Mouse (Mus musculus): ENCODE results near the gene Hspa8.
"Not testable (repeated sequence)": the region's sequence is repeated elsewhere in the genome, so short reads cannot be mapped to it uniquely, and the experiment has no call there.

The Hspa8 gene

DNA sequence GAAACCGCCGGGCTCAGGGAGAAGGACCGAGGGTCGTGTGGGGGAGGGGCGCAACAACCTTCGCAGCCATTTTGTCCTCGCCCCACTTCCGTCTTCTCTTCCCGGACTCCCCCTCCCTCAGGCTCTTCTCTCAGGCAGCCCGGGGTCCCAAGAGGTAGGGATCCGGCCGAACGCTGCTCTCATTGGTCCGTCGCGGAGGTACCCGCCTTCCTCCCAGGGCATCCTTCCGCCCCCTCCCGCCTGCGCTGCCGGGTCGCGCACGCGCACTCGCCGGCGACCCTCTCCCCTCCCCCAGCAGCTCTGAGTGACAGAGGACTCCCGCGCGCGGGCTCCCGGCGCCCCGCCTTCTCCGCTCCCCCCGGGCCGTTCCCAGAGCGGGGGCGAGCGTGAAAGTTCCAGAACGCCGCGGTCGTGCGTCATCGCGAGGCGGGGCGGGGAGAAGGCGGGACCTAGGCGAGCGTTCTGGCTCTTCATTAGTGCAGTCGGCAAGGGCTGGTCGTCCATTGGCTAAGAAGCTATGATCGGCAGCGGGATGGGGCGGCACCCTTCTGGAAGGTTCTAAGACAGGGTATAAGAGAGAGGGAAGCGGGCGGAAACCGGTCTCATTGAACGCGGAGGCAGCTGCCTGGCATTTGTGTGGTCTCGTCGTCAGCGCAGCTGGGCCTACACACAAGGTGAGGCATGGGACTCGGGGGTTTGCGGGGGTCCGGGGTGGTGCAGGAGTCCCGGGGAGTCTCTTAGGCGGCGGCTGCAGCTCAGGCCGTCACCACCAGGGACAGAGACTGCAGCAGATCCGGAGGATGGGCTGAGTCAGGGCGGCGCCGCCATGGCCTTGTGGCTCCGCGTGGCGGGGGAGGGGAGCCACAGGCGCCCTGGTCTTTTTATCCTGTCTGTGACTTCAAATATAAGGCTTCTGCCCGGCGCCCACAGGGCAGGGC, at the start of gene Hspa8:
Hspa8 (plus strand) TSS at position 310 of the 938 bp plus-strand sequence.
- DNase-seq = peak; percentile 100

DNA sequence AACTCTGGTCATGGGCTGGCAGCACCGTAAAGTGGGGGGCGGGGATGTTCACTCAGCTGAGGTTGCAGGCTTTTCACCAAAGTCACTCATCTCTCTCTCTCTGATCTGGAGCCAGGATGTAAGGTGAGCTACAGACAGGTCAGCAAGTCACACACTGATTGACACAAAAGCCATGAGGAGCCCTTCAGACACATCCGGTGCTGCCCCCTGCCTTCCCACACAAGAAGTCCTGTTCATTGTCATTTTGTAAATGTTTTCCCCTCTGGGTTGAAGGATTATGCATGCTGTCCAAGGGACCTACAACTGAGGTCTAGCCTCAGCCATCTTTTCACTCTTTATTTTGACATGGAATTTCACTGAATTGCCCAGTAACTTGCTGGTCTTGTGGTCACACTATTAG, 49.0 kb upstream of the Hspa8 start:
- DNase-seq = no peak

DNA sequence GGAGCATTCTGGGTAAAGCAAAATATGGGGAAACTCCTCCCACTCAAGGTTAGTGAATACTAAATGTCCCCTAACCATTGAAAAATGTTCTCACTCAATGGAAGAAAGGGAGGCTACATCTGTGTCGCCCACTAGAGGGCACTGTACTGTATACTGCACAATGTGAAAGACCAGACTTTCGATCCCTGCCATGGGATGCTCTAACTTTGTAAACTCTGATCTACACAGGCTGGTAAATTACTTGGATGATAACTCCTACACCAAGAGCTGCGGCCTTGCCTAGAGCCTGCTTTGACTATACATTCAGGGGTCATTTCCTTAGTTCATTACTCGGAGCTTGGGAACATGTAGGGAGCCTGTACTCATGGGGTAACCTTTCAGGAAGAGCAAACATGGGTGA, 44.4 kb upstream of the Hspa8 start:
- DNase-seq = peak; percentile 53 to 67

DNA sequence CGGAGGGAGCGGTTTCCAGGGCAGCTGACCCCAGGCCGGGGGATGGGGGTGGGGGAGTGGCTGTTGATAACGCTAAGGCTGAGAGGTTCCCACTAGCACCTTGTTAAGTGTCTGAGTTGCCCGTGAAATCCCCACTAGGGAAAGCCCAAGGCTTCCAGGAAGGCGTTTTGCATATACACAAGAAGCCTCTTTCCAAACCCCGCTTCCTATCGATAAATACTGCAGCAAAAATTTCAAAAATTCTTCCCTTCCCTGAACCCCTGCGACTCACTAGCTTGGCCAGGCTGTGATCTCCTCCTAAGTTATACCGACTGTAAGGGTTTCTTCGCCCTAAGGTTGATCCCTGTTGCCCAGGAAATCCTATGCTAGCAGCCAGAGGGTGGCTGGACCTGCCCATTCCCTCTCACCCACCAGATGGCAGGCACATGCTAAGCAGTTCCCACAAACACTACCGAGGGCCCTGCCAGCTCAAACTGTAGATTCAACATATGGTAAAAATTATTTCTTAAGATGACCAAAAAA, 43.6 kb upstream of the Hspa8 start:
- DNase-seq = peak; percentile 68 to 69

DNA sequence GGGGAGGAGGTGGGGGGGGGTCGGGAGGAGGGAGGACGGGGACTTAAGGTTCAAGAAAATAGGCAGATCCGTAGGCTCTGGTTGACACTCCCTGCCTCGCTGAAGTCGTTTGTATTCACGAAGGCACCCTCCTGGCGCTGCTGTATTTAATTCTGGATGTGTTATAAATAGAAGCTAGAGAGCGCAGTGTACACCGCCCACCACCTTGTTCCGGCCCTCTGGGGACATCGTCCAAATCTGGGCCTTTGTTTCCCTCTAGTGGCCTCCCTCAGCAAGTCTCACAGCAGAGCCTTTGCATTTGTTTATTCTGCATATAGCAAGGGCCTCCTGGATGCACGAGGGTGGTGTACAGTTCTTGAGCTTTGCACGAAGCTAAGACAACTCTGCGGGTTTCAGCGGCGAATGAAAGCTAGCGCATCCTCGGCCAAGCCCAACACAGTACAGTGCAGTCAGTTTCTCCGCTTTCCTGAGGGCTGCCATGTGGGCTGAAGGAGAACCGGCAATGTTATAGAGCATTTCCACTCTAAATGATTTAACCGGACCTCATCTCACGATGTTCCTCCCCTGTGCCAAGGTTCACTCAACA, 43.0 kb upstream of the Hspa8 start:
- DNase-seq = peak; percentile 71 to 73

DNA sequence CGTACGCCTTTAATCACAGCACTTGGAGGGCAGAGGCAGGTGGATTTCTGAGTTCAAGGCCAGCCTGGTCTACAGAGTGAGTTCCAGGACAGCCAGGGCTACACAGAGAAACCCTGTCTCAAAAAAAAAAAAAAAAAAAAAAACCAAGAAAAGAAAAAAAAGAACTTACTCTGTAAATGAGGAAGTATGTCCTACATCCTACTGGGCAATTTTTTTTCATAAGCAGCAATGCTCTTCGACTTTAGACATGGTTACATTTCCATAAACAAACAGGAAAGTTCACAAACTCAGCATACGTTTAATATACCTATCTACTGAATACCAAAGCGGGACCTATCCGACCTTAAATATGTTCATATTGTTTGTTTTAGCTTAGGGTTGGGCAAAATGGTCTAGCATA, 38.4 kb upstream of the Hspa8 start:
- no peak for DNase-seq

DNA sequence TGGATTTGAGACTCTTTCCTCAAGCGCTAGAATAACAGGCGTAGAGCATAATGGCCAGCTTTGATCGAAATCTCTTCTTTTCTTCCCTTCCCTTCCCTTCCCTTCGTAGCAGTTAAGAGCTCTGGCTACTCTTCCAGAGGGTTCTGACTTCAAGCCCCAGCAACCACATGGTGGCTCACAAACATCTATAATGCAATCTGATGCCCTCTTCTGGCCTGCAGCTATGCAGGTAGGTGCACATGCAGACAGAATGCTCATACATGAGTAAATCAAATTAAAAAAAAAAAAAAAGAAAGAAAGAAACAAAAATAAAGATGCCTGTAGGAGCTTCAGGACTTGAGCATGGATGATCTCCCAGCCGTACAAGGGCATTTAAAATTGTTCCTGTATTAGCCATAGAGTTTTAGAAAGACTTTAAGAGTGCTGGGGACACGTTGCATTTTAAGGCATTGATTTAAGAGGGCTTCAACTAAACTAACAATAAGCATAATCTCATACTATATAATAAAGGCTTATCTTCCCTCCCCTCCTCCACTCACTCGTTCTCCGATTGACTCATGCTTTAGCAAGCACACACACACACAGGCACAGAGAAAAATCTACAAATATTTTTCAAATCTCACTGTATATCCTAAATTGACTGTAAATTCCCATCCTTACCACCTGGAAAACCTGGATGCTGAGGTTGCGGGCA, 35.8 kb upstream of the Hspa8 start:
- DNase-seq = no peak

DNA sequence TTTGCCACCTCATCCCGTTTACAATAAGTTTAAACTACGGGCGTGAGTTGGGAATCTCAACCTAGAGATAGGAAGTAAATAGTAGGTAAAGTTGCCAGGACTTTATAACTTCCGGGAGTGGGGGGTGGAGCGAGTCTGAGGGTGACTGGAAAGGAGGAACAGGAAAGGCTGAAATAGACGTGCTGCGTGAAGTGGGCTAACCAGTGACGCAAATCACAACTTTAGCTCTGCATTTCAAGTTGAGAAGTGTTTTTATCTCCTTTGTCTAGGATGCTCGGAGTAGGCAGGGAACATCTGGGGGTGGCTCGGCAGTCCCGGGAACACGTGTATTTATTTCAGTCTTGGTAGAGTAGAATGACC, 35.2 kb upstream of the Hspa8 start:
- no peak for DNase-seq

DNA sequence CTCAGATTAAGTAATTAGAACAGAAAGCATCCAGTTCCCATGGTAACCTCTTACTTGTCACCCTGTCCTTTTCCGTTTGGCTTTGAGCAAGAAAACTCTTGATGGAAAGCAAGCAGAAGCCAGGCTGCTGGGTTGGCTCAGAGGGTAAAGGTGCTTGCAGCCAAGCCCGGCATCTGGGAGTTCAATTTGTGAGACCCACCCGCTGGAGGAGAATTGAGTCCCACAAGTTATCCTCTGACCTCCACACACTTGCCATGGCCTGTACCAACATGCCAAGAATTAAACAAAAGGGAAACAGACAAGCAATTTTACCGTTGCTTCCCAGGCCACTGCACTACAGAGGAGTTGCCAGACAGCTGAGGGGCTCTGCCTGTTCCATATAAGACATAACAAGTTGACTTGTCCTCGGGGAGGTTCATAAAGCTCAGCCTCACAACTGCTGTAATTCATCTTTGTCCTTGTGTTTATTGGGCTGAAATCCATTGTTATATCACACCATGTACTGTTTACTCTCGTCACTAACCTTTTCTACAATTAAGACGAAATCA, 34.7 kb upstream of the Hspa8 start:
- DNase-seq = no peak

DNA sequence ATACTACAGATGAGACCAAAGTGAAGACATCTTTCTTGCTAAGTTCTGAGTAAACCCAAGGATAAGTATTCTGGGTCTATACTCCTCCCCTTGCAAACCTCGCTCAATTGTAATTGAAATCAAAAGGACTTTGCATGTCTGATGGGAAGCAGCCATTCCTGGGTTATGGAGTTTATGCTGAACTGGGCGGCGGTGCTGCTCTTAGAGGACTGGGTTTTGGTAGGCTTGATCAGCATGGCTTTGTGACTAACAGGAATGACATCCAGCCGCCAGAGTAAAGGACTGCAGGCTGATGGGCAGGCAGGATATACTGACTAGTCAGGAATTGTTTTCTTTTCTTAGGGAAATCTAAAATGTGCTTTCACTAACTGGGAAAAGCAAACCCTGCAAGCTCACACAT, 32.8 kb upstream of the Hspa8 start:
- DNase-seq = no peak

DNA sequence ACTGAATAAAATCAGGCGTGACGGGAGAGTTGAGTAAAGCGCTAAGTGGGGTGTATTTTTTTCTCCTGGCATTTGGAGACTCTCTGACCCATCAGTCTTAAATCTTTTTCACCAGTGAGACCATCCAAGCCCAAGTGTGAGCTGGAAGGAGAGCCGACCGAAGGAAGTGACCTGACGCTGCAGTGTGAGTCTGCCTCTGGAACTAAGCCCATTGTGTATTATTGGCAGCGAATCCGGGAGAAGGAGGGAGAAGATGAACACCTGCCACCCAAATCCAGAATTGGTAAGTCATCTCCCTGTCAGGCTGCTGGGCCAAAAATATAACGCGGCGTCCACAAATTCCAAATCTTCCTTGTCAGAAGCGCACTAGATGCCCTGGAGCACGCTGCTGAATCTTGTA, 28.5 kb upstream of the Hspa8 start:
- no peak for DNase-seq

DNA sequence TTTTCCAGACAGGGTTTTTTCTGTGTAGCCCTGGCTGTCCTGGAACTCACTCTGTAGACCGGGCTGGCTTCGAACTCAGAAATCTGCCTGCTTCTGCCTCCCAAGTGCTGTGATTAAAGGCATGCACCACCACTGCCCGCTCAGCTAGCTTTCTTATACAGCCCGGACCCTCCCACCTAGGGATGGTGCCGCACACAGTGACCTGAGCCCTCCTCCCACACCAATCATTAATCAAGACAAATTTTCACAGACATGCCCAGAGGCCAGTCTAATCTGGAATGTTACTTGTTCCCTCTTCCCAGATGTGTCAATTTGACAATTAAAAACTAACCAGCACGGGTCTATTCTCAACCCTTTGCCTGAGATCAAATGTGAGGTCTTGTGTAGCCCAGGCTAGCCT, 27.6 kb upstream of the Hspa8 start:
- not testable (repeated sequence) for DNase-seq

DNA sequence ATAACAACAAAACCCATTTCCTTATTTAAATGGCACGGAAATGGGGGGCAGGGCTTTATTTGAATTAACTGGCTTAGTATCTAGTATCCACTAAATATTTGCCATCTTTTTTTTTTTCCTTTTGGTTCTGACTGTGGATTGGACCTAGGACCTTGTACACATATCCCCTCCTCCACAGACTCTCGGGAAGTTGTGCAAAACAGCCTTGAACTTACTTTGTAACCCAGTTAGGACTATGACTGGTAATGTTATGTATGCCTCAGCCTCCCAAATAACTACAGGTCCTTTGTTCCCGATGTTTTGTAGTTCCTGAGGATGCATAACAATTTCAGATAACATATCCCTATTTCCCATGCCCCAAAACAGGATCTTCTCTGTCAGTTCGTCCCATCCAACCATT, 26.9 kb upstream of the Hspa8 start:
- DNase-seq = no peak

DNA sequence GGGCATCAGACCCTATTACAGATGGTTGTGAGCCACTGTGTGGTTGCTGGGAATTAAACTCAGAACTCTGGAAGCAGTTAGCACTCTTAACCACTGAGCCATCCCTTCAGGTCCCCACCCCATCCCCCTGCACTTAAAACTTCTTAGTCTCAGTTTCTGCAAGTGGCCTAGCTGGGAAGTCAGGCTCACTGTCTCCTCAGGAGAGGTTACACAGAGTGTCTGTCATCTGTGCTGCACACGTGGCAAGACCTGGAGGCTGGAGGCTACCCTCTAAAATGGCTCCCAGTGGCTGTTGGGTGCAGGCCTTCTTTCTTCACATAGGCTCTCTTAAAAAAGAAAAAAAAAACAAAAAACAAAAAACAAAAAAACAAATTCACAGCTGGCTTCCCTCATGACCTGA, 24.7 kb upstream of the Hspa8 start:
- DNase-seq = no peak

DNA sequence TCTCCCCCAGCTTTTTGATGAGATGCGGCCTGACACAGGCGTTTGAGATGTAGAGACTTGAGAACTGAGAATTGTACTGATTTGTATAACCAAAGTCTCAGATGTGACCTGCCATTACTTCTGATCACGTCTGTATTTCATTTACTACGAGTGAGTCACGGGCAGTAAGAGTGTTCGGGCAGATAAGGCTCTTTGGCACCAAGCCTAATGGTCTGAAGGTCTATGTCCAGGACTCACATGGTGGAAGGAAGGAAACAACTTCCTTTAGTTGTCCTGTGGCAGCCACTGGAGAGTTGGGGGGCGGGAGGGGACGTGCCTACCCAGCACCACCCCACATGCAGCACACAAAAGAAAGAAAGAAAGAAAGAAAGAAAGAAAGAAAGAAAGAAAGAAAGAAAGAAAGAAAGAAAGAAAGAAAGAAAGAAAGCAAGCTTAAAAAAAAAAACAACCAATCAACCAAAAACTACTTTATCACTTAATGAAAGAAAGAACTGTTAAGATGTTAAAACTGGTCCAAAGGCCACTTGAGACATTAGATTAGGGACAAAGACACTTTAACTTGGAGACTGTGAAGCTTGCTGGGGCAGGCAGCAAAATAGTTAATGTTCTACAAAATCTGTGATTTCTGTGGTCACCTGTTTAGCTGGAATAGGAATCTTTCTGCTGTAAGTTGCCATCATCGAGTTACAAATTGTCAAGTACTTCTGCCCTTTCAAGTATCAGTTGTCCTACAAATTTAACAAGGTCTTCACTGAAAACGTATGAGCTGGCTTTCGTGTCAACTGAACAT, 24.1 kb upstream of the Hspa8 start:
- DNase-seq = peak; percentile 78 to 84

DNA sequence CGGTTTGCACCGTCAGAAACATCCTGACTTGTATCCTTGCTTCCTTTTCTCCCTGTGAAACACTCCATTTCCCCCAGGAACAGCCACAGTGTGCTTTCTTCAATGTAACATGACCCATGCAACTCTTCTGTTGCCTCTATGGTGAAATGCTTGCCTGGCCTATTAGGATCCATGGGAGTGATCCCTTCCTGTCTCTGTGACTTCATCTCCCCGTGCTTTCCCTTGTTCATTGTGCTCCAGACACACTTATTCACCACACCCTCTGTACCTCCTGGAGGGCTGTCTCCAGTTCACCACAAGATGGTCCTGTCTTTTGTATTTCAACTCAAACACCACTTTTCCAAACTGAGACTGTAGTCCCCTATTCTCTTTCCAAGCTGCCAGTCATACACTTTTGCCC, 20.7 kb upstream of the Hspa8 start:
- no peak for DNase-seq

DNA sequence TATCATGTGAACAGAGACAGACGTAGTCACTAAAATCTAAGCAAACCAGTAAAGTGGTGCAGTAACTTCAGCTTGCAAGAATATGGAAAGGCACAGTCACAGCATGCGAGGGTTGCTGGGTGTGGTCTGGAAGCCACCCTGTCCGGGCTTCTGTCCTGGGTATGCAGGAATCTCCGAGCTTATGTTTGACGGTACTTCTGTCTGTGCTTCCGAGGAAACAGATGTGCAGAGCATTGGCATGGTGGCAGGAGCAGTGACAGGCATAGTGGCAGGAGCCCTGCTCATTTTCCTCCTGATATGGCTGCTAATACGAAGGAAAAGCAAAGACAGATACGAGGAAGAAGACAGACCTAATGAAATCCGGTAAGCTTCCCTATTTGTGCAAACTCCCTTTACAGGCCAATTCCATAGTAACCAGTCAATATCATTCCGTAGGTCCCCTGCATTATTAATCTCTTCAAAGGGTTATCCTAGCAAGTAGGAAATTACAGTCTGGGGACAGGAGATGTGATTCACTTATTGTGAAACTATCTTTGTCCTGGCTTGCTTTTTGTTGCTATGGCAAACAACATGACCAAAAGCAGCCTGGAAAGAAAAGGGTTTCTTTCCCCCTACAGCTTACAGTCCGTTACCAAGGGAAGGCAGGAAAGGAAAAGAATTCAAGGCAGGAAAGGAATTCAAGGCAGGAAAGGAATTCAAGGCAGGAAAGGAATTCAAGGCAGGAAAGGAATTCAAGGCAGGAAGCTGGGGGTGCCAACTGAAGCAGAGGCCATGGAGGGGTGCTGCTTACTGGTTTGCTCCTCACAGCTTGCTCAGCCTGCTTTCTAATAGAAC, 19.7 kb upstream of the Hspa8 start:
- DNase-seq = no peak

DNA sequence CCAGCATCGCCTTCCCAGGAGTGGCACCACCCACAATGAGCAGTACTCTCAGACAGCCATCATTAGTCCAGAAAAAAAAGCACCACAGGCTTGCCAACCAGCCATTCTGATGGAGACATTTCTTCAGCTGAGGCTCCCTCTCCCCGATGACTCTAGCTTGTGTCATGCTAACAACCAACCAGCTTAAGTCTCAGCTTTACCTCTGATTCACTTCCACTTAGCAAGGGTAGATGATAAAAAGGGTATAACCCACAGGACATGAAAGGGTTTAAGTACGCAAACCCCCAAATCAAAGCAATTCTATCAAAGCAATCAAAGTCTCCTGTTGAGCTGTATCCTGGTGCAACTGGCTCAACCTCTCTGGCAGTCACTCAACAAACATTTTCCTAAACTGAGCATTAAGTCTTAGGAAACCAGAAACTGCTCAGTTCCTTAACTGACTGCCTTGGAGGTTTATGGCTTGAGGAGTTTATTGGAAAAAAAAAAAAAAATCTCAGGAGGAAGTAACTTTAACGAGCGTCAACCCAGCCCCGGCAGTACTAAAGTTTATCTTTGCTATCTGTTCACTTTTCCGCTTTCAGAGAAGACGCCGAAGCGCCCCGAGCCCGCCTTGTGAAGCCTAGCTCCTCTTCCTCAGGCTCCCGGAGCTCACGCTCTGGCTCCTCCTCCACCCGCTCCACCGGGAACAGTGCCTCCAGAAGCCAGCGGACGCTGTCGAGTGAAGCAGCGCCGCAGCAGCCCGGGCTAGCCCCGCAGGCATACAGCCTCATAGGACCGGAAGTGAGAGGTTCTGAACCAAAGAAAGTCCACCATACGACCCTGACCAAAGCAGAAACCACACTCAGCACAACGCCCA, 18.8 kb upstream of the Hspa8 start:
- peak in 1 of 2 experiments; percentile 71 for DNase-seq

DNA sequence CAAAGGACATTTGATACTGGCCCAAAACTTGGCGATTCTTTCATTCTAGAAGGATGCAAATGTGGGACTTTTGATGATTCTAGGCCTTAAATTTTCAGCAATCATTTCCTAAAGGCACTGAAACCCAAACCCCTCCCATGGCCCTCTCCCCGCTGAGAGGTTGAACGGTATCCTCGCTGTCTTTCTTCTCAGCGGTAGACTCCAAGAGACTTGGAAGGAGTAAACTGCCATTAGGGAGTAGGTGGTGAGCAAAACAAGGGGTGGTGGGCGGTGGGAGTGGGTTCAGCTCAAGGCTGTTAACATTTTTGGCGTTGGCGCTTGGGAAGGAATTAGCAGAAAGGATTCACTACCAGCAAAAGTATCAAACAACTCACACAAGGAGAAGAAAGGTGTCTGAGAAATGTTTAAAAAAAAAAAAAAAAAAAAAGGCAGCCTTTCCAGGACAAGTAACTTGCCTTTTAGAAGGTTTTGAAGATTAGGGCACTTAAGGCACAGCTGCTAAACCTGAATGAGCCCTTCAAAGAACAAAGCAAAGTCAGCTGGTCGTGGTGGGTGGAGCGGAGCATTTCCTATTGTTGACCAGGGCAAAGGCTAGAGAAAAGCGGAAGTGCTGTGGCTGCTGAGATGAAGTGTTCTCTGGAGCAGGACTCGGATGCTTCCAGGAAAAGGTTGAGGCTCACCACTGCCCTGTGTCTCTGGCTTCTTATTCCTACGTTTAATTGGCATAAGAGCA, 17.0 kb upstream of the Hspa8 start:
- DNase-seq = peak; percentile 75 to 77

All from kidney, adult 8-10 months (tissue).